Mouse (Mus musculus) left cerebral cortex, postnatal 14 days (tissue): ENCODE measurements around the gene Slc6a17. TPM values are rescaled to one million over a fixed set of nuclear protein-coding genes. Genes with fewer than 3 reads are reported as not detected.

Source experiments
- DNase-seq, 2 experiments: peaks; one replicate each; pipeline ENCODE4 v3.0.0; 2021 to 2022; ENCODE audit warnings: low spot score in 2 of 2, mixed read lengths in 1 of 2
- intact Hi-C: fragments of 180-260 bp; cut with DNase I; formaldehyde crosslinking; loops from one replicate; pipeline ENCODE4 v1.15.1; 2025
- total RNA-seq, 2 experiments: library from RNA; stranded (reverse); gene quantifications; 2 replicates each; pipeline ENCODE4 v1.2.3; 2021

Slc6a17 gene
- total RNA-seq, 2 experiments from 2014 or later, result 365 to 381 TPM

DNA sequence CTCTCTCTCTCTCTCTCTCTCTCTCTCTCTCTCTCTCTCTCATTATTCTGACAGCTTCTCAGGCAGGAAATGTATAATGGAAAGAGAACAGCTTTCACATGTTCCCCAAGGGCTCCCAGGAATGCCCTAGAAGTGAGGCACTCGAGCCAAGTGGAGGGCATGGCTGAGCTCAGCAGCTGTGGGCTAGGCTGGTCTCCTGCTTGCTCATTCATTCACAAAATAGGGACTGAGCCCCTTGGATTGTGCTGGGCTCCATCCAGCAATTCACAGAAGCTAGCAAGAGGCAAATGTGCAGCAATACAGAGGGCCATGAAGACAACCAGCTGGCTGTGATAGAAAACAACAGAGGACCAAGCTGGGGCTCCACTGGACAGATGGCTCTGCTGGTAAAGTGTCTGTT, 86.5 kb downstream of the Slc6a17 start:
- intact Hi-C loops, result no loop called here
- no peak for DNase-seq

DNA sequence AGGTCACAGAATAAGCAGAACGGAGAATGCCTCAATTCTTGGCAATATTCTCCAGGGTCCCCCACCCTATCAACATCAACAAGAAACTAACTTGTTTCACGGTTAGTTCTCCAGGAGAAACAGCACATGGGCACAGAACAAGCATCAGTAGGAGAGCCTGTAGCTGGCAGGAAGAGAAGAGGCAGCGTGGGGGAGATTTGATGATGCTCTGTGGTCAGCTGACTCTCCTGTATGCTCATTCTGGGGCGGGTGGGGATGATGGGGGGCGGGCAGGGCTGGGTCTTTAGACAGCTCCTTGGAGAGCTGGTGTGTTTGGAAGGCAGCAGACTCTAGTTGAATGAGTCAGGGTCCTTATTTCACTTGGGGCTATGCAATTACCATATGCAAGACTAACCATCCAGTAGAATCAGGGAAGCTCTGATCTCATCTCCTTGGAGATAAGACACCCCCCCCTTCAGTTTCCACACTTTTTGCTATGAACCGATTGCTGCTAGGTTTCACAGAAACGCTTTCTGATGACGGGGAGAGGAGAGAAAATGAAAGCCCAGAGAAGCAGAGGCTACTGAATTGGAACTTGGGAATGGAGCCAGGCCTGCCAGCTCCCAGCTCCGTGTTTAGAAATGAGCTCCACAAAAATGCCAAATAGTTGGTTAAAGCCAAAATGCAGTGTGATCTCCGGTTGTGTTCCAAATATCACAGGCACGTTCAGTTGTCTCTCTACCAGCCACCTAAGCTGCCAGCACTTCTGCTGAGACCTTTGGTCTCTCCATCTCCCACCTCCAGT, 93.4 kb downstream of the Slc6a17 start:
- intact Hi-C loops, result loop anchor here (1.0 kb wide), 1 partner anchor 17 kb away; no protein-coding TSS in a partner anchor
- DNase-seq, result peak; percentile 68 to 84

DNA sequence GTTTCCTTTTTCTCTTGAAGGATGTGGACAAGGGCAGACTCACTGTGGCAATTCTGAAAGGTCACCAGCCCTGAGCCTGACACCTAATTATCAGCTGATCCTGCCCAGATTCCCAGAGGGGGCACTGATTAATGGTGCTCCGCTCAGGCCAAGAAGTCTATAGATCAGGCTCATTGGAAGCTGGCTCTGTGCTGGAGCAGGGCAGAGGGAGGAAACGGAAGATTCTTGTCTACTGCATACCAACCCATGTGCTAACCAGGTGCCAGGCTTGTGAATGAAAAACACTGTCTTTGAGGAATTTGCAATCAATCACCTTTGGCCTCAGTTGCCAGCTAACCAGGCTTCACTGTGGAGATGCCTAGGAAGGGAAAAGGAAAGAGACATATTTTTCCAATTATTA, 97.7 kb downstream of the Slc6a17 start:
- no peak for DNase-seq
- intact Hi-C loops, result no loop called here

Other genes starting within 250 kb of the Slc6a17 start
- 10 to 100 TPM; 64.9 to 65.7 TPM for gene Lamtor5, start 239.2 kb downstream of the Slc6a17 start, total RNA-seq
- gene Slc16a4, start 226.8 kb downstream of the Slc6a17 start, total RNA-seq, result 1 to 10 TPM; 2.4 to 2.7 TPM
- gene Rbm15, start 184.3 kb downstream of the Slc6a17 start, total RNA-seq, result 10 to 100 TPM; 24.5 to 24.6 TPM
- 10 to 100 TPM; 61.7 to 74.6 TPM for gene Kcnc4, start 58.5 kb downstream of the Slc6a17 start, total RNA-seq
- gene Ubl4b, start 37.1 kb upstream of the Slc6a17 start, total RNA-seq, result under 1 TPM in 1 of 2 experiments, not detected in 1; 0.24 TPM
- gene Alx3, start 77.0 kb upstream of the Slc6a17 start, total RNA-seq, result 1 to 10 TPM; 1.1 to 1.9 TPM
- gene Gm10961, start 113.3 kb upstream of the Slc6a17 start, total RNA-seq, result not detected
- 10 to 100 TPM; 64.3 to 66.9 TPM for gene Strip1, start 113.7 kb upstream of the Slc6a17 start, total RNA-seq
- 100 to 1,000 TPM; 304 to 313 TPM for gene Ahcyl1, start 178.5 kb upstream of the Slc6a17 start, total RNA-seq
- 1 to 10 TPM; 9.5 to 9.9 TPM for gene Csf1, start 242.5 kb upstream of the Slc6a17 start, total RNA-seq